Mouse (Mus musculus) ovary, adult 18-20 months (tissue): Measurements from ENCODE around the gene Sh3bgrl.
"Not testable (repeated sequence)": the region's sequence is repeated elsewhere in the genome, so short reads cannot be mapped to it uniquely, and the experiment has no call there.

Experiments used
- DNase-seq: peaks from one replicate; pipeline ENCODE4 v3.0.0; 2022; ENCODE audit warnings: low spot score, mixed read lengths

Gene Sh3bgrl

DNA sequence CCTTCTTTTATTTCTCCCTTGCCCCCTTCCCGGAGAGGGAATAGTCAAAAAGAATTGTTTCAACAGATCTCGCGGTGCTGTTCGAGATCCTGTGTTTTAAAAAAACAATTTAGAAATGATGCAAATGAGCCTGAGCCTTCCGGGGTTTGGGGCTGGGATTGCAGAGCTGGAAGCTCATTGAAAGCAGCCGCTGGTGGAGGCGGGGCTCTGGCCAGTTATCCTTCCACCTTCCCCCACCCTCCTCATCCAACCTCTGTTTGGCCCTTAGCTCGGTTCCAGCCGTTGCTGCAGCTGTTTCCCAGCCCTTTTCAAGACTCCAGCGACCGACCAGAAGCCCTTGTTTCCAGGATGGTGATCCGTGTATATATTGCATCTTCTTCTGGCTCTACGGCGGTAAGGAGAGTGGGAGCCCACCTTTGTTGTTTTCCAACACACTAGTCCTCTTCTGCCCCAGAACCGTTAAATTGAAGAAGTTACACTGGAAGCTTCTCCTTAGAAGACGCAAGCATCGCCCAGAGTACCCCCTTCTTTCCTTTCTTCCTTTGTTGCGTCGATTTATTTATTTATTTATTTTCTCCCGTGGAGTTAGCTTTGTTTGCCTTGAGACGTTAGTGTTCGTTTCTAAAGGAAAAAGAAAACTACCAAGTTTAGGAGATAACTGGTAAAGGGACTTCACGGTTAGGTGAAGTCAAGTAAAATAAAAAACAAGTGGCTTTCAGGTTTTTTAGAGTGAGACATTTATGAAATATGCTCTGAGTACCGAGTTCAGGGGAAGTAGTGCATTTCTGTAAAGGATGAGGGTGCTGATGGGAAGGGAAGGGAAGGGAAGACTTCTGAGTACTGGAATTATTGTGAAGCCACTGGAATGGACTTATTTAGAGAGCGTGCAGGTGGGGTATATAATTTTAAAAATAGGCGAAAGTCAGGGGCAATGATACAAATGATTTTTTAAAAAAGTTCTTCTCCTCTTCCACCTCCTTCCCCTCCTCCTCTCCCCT is at the start of gene Sh3bgrl:
Gene Sh3bgrl (plus strand): TSS at position 121 of the 998 bp plus-strand sequence.
- DNase-seq, result peak; percentile 75

DNA sequence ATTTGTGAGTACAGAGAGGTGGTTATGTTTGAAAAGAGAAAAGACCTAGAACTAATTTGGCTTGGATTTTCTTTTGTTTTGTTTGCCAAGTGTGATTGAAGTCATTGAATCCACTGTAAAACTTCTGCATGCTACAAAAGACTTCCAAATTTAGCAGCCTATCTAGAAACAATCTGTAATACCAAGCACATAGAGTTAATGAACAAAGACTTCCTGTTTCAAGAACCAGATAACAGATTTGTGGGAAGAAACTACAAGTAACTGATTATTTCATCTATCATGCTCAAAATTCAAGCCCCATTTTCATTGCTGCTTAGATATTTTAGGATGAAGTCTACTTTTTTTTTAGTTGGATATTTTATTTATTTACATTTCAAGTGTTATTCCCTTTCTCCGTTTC is 47.4 kb upstream of the Sh3bgrl start:
- no peak for DNase-seq

DNA sequence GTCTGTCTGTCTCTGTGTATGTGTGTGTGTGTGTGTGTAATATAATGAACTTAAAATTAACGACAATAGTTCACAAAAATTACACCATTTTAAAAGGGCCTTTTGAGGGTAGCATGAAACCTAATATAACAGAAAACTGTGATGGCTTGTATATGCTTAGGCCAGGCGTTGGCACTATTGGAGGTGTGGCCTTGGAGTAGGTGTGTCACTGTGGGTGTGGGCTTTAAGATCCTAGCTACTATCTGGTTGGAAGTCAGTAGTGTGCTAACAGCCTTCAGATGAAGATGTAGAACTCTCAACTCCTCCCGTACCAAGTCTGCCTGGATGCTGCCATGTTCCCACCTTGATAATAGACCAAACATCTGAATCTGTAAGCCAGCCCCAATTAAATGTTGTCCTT is 23.4 kb upstream of the Sh3bgrl start:
- DNase-seq, result no peak

GRCm38 (mm10) chrX:109075716-109076115 is 19.4 kb upstream of the Sh3bgrl start:
- no peak for DNase-seq

GRCm38 (mm10) chrX:109076355-109076754 is 18.8 kb upstream of the Sh3bgrl start:
- no peak for DNase-seq

- DNase-seq, result not testable (repeated sequence)
Observed at GRCm38 (mm10) chrX:109079354-109079753, 15.8 kb upstream of the Sh3bgrl start.

GRCm38 (mm10) chrX:109087073-109087472 is 8.1 kb upstream of the Sh3bgrl start:
- DNase-seq, result no peak

DNA sequence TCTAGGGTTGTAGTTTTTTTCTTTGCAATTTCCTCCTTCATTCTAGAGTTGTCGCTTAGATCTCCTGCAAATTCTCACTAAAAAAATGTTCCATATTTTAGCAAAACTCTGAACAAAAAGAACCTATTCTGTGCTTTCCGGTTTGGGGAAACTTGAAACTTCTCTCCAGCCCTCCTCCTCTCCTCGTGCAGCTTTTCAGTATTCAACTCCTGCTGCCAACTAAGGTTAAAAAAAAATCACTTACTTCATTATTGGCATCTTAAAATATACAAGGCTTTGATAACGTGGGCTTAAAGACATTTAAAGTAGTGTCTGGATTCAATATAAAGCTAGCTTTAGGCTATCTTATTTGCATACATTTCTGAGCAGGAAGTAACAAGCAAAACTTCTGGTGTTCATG is 365 bp upstream of the Sh3bgrl start:
- no peak for DNase-seq

DNA sequence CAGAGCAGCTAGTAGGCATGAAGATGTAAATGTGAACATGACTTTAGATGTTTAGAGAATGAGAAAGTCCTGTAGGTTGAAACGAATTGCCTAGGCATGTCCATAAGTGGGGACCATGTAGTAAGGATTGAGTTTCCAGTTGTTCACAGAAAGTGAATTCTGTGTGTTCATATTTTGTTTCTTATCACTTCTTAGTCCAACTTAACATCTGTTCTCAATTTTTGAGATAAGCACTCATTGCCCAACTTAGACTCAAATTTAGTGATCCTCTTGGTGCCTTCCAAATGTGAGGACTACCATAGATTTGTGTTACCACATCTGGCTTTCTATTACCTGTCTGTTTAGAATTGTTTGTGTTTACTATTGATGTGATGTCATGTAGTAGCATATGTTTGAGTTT is 3.3 kb downstream of the Sh3bgrl start:
- DNase-seq, result no peak

DNA sequence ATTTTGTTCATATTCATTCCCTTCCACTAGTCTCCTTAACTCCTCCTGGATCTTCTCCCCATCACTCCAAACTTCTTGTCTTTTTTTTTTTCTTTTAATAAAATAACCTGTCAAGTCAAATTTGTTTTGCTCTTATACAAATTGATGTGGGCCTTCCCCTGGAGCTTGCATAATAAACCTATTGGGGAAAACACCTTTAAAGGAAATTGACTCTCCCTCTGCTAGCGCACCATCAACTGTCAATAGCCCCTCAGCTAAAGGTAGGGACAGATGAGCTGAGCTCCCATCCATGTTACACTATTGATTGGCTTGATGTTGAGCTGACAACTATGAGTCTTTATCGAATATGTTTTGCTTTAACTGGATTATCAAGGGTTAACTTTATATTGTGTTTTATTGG is 5.3 kb downstream of the Sh3bgrl start:
- no peak for DNase-seq

DNA sequence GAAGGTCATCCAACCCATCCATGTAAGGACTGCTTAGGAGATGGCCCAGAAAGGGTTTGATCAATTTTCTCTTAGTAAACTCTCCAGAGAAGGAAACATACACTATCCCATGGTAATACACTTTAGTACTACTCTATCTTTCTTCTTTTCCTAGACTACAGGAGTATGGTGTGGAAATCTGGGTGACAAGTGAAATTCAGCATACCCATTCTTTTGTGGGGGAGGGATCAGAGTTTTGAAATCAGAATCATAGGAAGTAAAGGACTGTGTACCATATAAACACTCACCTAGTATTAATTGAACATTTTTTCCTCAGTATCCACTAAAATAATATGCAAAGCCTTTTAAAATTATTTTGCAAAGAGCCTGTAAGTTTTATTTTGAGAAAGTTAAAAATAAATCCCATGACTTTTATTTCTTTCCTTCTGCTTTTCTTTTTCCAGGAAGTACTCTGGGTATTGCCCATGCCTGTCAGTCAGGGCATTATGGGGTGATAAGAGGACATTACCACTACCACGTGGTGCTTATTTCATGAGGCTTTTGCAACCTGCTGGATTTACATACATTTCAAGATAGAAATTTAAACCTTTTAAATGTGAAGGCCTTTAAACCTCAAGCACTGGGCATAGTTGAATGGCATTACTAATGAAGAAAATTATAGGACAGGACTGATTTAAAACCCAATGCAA is 13.1 kb downstream of the Sh3bgrl start:
- DNase-seq, result no peak

- no peak for DNase-seq
Observed at GRCm38 (mm10) chrX:109112885-109113284, 17.7 kb downstream of the Sh3bgrl start.

DNA sequence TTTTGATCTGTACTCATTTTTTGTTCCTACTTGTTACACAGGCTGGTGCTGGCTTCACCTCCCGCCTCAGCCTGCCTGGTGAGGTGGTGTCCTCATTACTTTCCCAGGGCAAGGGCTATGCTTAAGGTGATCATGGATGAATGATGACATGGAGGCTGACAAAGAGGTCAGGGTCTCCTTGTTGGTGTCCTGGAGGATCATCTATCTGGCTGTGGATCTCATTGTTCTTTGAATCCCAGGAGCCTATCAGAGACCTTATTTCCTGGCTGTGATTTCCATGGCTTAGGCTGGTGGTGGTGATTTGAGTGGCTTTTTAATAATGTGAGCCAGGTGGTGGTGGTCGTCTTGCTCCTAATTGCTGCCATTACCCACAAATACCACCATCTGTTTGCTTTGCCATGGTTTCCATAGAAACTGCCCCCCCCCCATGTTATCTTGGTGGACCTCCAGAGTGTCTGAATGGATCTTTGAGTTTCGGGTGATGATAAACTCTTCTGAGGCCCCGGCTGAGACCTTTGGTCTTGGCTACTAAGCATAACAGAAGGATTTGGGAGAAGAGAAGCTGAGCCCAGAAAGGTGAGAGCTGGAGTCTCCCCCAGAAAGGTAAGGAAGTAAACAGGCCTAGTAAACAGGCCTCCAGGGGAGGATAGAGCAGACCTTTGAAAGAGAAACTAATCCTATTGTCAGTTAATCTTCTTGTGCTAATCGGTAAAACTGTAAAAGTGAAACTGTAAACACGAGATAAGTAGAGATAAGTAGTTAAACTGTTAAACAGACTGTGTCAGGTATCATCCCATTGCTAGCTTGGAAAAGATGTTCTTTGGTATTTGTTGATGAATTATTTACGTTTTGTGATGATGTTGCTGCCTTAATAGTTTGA is 18.5 kb downstream of the Sh3bgrl start:
- no peak for DNase-seq

- no peak for DNase-seq
Observed at GRCm38 (mm10) chrX:109119829-109120826, 25.0 kb downstream of the Sh3bgrl start.

GRCm38 (mm10) chrX:109121161-109121560 is 26.0 kb downstream of the Sh3bgrl start:
- DNase-seq, result no peak

DNA sequence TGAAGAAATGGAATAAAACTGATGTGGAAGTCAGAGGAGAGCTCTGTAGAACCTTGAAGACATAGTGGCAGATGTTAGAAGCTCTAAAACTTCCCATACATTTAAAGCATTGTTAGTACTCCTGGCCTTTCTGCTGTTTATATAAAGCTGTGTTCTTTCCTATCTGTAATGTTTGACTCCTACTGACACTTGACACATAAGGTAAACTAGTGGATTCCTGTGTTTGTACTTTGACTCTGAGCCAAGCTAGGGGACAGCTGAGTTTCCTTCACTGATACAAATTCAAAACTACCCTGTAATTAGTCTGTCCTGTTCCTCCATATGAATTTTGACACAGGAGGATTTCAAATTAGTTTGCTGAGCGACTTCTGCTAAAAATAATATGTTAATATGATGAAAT is 27.5 kb downstream of the Sh3bgrl start:
- DNase-seq, result no peak

DNA sequence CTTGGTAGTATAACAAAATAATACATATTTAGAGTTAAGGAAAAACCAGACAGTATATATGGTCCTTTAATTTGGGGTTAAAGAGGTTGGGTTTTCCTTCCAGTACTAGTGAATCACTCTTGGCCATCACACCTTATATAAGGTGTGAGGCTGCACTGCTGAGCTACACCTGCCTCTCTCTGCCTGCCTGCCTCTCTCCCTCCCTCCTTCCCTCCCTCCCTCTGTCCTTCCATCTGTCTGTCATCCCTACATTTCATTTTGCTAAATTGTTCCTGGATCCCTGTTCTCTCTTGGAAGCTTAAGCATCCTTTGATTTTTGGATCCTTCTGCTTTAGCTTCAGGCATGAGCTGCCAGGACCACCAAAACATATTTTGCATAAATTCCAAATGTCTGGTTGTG is 28.6 kb downstream of the Sh3bgrl start:
- no peak for DNase-seq

DNA sequence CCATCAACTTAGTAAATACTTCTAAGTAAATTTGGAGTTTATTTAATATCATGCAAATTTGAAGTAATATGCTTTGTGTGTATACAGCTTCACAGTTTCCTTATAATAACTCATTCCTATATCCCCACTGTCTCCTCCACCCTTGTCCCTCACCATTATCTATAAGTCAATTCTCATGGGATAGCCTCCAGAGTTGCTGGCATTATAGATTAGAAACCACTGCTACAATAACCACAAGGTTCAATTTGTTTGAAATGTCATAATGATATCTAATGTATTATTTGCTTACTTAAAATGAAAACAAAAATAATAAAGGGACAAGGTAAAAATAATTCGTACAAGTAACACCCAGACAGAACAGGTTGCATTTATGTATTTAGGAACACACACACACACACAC is 31.7 kb downstream of the Sh3bgrl start:
- DNase-seq, result no peak

- no peak for DNase-seq
Observed at GRCm38 (mm10) chrX:109127551-109128088, 32.5 kb downstream of the Sh3bgrl start.

GRCm38 (mm10) chrX:109130066-109130465 is 34.9 kb downstream of the Sh3bgrl start:
- no peak for DNase-seq

- no peak for DNase-seq
Observed at GRCm38 (mm10) chrX:109131834-109132233, 36.7 kb downstream of the Sh3bgrl start.
